Mouse (Mus musculus) layer of hippocampus, adult 9-11 months (tissue): ENCODE measurements around the gene Selp.

Experiments
- DNase-seq: peaks from one replicate; pipeline ENCODE4 v3.0.0; 2022

Selp gene

DNA sequence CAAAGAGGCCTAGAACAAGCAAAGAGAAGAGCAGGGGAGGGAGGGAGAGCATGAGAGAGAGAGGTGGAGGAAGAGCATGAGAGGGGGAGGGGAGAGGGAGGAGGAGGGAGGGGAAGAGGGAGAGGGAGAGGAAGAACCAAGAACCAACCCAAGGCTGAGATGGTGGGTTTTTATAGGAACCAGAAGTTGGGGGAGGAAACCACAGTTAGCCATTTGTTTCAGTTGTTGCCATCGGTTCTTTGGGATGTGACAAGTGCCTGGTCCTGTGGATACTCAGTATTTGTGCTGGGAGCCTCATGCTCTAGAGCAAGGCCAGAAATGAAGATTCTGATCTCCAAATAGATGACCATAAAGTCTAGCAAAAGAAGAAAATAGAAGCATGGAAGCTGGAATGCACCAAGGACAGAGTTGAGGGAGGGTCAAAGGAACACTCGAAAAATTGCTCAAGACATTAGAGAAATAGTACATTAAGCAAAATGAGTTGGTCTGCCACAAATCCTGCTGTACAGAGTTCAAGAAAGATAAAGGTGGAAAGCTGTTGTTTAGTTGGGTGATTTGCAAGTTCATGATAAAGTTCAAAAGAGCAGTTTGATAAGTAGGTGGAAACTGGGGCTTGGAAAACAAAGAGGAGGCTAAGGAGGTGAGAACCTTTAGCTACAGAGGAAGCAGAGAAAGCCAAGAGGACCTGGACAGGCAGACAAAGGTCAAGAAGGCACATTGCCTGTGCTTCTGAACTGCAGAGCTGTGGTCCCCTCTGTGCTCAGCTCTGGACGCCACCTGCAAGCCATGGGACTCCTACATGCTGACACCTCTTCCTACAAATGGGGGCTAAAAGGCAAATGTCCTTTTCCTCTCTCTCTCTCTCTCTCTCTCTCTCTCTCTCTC, 5.1 kb downstream of the Selp start:
- no peak for DNase-seq

DNA sequence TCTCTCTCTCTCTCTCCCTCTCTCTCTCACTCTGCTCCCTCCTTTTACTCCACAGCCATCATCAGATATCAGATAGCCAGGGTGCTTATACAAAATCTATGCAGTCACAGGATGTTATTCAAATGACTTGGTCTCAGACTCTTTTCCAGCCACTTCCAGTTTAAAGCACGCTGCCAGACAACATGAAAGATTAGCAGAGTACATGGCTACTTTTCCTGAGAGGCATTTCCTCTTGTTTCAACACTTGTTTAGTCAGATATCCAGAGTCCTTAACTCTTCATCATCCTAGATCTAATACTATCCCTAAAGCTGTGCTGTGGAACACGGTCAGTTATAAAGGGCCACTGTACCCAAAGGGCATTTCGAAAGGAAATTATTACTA, 5.7 kb downstream of the Selp start:
- no peak for DNase-seq

DNA sequence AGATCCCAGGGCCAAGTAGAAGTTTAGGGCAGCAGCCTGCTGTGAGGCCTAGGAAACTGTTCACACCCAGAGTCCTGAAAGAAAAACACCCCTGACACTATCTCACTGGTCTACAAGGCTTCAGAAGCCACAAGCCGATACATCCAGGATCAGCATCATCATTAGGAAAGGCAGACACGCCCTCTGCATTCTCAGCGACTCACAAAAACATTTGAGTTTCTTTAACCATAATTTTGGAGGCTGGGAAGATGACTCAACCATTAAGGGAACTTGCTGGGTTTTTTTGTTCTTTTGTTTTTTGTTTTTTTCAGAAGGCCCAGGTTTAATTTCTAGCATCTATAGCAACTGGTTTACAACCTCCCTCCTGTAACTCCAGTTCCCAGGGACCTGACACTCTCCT, 8.8 kb downstream of the Selp start:
- DNase-seq, result no peak

DNA sequence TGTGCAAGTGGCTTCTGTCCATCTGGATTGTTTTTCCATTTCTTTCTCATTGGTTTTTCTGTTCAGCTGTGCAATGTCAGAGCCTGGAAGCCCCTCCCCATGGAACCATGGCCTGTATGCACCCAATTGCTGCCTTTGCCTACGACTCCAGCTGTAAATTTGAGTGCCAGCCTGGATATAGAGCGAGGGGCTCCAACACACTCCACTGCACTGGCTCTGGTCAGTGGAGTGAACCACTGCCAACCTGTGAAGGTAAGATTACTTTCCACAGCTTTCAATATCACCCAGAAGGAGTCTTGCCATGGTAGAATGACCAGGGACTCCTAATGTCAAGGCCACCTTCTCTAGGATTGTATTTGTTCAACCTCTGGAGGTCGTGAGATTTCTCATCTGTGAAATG, 14.9 kb downstream of the Selp start:
- DNase-seq, result no peak

DNA sequence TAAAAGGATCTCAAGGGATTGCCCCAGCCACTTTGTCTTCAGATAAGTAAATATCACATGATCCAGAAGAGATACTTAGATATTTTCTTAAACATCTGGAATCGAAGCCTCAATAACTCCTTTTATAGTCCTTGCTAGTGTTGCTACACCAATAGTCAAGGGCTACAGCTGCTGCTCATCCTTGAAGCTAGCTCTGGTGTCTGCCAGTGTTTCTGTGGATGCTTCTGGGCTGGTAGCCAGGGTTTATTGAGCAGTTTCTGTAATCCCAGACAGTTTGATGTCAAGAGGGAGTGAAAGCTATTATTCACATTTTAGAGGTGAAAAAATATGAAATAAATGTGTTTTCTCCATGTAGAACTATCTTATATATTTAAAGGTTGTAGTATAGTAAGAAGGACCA, 17.5 kb downstream of the Selp start:
- DNase-seq, result no peak

DNA sequence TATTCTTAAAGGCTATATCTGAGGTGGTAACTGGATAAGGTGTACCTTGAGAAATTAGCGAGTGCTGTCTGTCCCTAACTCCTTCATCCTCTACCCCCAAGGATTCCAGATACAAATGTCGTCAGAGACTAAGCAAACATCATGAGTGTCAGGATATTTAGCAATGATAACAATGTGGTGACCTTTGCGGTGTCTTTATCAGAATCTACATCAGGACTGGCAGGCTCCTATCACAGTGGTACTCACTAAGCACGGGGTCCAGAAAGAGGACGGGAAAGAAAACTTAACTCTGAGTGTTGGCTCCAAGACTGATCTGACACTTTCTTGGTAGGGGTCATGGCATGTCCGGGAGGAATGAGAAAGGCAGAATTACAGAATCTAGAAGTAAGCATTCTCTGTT, 19.0 kb downstream of the Selp start:
- no peak for DNase-seq

DNA sequence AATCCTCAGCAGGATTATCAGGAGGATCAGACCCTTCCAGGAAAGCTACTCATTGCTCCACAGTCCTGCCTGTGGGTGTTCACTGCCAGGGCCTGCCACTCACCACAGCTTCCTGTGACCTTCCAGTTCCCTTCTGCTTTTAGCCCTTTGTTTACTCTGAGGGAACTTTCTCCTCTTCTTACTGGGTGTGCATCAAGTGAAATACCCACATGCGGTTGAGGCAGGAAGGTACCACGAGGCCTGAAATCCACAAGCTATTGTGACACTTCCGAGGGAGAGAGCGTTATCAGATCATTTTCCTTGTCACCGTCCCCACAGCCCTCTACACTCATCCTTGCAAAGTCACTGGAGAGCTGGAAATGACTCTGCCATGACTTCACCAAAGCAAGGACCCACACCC, 20.3 kb downstream of the Selp start:
- peak; percentile 8 for DNase-seq

DNA sequence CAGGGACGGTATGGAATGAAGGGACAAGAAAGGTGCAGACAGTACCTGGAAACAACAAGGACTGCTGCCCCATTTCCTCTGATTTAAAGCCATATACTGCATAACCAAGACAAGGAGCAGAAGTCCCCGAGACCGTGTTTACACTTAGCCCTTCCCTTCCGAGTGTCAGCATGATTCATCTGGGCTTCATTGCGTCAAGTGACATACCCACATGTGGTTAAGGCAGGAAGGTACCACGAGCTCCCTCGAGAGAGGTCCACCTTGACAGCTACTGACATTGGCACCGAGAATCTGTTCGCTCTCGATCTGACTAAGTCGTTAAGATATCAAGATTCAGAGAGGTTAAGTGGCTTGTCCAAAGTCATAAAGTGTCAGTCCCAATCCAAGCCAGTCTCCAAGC, 20.9 kb downstream of the Selp start:
- no peak for DNase-seq

DNA sequence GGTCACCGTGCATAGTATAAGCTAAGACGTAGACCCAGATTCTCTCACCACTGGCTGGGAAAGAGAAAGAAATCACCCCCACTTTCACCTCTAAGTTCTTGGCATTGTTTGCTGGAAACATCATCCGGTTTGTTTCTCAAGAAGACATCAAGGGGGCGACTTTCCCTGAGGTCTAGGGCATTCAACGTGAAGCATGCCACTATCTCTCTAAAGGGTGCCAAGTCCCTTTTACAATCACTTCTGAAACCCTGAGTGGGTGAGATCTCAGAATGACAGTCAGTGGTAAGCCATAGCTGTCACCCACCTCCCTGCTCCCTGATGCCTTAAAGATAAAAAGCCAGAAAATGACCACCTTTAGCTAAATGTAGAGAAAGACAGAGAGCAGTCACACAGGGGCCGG, 21.6 kb downstream of the Selp start:
- no peak for DNase-seq

DNA sequence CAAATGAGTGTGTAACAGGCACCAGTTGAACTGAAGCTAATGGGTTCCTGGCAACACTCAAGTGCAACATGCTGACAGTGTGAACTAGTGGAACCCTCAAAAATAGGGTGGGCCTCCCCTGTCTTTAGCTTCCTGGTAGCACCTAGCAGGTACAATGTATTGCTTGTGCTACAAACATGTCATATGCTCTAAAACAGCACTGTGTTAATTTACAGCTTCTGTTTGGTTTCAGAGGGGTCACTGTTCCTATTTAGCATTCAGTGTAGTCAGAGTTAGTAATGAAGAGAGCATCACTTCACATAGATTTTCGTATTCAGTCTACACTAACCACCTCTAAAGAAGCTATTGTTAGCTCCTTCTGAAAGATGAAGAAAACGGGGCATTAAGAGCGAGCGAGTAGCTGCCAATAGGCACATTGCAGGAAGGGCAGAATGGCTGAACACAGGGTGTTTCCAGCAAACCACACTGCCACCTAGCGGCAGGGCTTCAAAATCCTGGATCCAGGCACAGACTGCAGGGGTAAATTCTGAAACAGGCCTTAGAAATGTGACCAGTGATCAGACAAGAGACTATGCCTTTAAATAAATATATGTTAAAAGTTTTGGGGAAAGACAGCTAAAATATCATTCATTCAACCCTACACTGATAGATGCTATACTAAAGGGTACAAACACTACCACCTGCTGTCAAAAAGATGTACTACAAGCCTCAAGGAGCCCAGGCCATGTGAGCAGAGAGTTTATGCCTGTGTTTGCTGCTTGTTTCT, 23.5 kb downstream of the Selp start:
- peak; percentile 55 for DNase-seq

DNA sequence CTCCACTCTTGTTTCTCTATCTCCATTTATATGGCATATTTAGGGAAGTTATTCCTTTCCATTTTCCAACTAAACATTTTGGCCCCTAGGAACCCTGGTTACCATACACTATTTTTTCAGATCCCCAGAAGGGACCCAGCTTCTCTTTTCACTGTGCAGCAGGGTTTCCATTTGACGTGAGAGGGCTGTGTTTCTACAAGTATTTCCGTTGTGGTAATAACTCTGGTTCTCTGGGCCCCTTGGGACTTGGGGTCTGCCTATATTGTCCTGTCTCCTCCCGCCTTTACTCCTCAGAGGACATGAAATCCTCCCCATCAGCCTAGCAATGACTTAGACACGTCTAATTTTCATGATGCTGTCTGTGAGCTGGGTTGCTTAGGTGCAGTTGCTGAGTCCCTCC, 24.4 kb downstream of the Selp start:
- no peak for DNase-seq

DNA sequence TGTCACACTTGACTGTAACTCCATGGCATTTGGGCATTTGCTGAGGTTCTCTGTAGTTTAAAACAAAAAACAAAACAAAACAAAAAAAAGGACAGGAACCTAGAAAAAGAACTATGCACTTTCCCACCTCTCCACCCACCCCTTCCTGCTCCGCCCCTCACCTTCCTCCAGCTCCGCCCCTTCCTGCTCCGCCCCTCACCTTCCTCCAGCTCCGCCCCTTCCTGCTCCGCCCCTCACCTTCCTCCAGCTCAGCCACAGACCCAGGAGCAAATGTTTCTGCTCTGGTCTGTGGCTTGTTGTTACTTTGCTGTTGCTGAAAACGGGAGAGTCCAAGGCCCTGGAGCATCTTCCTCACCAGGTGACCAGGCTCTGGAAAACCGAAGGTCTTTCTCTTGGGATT, 34.0 kb downstream of the Selp start:
- no peak for DNase-seq

DNA sequence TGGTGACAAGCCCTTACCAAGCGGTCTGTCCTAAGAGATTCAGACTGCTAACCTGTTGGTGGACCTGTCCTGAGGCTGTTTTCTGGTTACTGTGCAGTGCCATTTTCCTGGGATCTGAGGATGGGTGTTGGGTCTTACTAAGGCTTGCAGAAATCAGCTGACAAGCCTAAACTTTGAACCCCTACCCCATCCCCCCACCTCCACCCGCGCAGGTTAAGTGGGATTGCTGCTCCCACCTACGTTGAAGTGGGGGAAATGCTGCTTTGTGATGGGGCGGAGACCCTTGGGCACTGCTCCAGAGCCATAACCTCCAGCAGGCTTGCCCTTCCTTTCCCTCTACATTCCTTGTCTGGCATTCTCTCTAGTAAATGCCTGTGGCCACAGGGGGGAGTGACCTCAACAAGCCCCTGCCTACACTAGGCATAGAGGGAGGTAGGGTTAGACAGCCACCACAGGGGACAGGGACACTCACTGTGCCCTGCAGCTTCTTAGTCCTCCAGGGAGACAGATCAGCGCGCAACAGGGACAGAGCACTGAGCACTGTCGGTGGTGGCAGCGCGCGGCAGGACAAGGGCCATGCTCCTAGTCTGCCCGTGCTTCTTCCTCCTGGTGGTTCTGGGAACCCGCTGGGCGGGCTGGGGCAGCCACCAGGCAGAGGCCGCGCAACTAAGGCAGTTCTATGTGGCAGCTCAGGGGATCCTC, 36.5 kb downstream of the Selp start, which contains the start of gene F5:
TSS of gene F5 (plus strand) at position 452 of the 702 bp plus-strand sequence.
- no peak for DNase-seq

DNA sequence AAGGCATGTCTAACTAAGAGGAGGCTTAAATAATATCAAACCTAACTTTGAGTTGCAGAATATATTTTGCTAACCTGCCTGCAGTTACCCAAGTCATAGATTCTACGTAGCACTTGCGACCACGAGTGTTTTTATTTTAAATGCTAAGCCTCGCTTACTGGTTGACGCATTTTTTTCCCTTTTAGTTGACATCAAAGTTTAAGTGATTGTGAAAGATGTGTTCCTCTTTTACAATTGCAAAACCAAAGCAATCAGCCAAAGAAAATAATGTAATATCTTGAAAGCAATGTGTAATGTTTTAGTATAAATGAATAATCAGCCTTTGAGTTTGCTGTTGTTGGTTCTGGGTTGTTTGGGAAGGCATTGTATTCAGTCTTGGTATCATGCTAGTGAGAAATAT, 37.8 kb downstream of the Selp start:
- no peak for DNase-seq

DNA sequence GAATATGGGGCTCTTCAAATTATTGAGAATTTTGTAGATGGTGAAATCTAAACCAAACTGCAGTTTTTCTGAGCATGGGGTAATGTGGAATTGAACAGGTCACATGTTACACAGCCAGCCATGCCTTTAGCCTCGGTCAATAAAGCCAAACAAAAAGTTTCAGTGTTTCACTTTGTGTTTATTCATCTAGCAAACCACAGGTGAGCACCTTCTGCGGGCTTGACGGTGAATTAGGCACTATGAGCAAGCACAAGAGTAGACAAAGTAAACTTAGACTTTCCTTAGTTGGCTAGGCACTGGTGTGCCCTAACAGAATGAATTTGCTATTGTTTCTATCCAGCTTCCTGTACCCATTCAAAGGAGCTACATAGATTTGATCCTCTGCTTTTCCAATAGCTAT, 39.9 kb downstream of the Selp start:
- no peak for DNase-seq

DNA sequence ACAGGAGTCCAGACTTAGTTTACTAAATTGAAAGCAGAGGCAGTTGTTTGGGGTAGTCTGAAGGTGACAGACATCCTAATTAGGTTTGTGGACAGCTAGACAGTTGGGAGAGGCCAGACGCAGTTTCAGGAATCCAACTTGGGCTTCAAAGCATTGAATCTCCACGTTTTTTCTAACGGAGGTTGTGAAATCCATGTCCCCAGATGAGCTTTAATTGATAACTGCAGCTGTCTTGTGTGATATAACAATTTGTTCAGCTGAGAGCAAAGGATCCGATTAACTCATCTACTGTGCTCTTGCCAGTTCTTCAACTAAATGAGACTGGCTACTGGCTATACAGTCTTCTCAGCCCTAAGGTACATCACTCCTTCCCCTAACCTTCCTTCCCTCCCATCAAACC, 43.5 kb downstream of the Selp start:
- no peak for DNase-seq

DNA sequence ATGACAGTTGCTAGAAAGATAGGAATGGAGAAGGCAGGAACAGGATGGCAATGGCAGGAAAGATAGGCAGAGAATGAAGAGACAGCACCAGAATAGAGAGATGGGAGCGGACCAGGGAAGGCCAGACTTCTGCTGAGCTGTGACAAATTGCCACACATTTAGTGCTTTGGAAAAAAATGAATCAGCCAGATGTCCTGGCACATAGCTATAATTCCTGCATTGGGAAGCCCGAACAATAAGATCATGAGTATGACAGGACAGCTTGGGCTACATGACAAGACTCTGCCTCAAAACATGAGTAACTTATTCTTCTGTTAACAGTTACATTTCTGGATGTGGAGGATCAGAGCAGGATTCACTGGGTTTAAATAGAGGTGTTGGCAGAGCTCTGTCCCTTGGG, 44.7 kb downstream of the Selp start:
- DNase-seq, result no peak

DNA sequence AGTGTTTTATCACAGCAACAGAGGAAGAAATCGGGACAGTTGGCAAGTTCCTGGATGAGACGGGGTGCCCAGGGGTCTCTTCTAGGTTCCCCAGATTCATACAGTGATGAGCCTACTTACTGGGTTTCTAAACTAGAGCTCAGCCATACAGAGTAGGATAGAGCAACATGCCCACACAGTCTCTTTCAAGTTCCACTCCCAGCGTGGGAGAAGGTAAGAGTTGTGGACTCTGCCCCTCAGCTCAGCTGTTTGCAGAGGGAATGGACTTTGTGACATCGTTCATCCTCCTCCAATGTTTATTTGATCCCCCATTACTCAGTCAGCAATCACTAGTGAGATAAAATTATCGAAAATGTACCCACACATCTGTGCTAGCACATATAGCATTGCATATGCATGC, 47.7 kb downstream of the Selp start:
- no peak for DNase-seq

DNA sequence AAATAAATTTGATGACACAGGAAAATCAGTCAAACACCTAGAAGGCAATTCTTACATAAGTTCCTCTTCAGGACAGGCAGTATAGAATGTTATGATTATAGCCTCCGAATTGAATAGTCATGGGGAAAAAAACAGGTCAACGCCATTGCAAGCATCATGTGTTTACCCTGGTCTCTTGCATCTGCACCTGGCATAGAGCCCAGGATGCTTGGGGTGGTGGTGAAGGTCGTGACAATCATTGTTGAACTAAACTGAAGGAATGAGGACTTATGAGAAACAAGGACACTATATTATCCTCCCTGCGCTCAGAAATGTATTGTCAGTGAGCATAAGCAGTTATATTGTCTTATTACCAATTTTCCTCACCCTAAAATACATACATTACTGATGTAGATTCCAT, 53.8 kb downstream of the Selp start:
- DNase-seq, result no peak

DNA sequence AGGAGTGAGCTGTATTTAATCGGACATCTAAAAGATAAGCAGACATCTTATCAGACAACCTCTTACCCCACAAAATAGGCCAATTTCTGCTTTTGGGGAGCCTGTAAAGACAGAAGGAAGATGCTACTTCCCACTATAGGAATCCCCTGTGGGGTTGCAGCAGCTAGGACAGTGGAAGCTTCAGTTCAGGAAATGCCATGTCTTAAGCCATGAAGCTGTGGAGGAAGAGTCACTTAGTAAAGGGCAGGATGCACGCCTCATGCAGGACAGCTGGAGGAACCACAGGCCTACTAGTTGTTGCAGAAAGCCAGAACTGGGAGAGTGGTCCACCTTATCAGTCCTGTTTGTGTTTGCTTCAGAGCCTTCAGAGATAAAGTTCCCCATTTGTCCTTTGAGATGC, 55.4 kb downstream of the Selp start:
- DNase-seq, result no peak

DNA sequence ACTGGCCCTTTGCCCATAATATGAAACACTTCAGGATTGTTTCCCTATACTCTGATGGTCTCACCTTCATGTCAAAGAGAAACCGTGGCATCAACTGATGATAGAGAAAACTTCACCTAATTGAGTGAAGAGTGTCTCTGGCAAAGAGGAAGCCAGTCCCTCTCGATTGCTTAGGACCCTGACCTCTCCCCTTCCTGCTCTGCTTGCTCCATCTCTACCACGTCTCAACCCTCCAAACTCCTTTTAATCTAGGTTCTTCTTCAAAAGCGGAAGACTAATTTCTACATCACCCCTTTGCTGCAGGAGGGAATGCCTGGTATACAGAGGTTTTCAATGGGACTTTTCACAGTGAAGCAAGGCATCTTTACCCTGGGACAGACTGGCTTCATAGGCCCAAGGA, 58.1 kb downstream of the Selp start:
- no peak for DNase-seq

DNA sequence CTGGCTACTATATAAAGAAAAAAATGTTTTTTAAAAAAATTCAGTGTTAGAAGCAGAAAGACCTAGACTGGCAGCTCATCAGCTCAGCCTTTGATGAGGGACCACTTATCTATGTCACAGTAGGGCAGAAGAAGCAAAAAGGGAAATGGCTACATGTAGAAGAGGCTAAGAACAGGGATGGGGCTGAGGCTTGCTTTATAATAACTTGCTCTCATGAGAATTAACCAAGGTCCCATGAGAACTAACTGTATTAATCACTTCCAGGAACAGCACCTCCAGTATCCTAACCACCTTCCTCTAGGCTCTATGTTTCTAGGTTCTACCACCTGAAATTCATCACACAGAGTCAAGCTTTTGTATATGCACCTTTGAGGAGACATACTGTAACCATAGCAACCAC, 61.8 kb downstream of the Selp start:
- no peak for DNase-seq

DNA sequence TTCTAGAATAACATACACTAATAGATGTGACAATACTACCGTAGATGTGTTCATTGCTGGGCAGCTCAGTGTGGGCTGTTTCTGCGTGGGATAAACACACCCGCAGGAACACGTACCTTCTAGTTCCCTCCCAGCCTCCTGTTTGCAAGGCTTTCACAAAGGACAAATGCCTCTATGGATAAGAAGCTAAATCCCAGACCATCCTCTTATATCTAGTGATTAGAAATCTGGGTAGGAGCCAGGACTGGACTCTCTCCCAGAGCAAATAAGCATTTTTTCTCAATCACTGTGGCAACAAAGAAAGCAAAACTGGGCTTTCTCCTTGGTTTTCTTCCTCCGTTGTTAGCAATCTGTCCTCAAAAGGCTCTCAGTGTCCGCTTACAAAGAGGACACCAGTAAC, 63.4 kb downstream of the Selp start:
- no peak for DNase-seq
